Mouse (Mus musculus) heart, adult 18-20 months (tissue): Measurements from ENCODE around the gene Meis2. TPM values are rescaled to one million over a fixed set of nuclear protein-coding genes. Genes with fewer than 3 reads are reported as not detected.

Source experiments
- DNase-seq, 2 experiments: peaks; one replicate each; pipeline ENCODE4 v3.0.0; 2021 to 2022; ENCODE audit warnings: mixed read lengths in 1 of 2
- total RNA-seq, 2 experiments: library from RNA; stranded (reverse); gene quantifications; 2 replicates each; pipeline ENCODE4 v1.2.3; 2021

The Meis2 gene
- total RNA-seq, 2 experiments from 2014 or later: 19.1 to 24.3 TPM

DNA sequence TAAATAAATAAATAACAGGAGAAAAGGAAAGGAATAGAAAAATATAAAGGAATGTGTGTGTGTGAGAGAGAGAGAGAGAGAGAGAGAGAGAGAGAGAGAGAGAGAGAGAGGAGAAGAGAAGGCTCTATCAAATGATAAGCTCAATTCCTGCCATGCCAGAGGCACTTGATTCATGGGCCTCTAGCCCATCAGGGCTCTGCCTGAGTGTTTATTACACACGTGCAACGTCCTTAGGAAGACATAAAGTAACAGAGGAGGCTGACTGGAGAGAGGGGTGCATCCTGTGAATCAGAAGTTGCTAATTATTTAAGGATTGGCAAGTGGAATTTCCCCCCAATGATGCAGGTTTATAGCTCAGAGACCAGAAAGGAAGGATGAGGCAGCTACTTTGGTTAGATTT, 168.6 kb downstream of the Meis2 start:
- peak in 1 of 2 experiments; percentile 37 for DNase-seq

DNA sequence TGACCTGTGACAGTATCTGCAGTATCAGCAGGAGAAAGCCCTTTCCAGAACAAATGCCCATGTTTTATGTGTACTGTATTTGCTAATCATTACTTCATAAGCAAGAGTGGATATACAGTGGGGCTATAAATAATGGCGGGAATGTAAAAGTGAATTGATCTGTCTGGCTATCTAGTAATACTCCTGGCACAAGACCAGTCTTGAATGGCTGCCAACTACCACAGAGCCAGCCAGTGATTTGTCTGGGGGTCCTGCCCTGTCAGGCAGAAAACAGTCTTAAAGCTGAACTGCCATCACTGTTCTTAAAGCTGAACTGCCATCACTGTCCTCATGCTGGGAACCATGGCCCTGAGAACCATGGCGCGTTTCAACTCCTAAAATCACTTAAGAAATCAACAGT, 169.9 kb downstream of the Meis2 start:
- no peak for DNase-seq

GRCm38 (mm10) chr2:115895256-115895655, 170.4 kb downstream of the Meis2 start:
- DNase-seq: no peak

DNA sequence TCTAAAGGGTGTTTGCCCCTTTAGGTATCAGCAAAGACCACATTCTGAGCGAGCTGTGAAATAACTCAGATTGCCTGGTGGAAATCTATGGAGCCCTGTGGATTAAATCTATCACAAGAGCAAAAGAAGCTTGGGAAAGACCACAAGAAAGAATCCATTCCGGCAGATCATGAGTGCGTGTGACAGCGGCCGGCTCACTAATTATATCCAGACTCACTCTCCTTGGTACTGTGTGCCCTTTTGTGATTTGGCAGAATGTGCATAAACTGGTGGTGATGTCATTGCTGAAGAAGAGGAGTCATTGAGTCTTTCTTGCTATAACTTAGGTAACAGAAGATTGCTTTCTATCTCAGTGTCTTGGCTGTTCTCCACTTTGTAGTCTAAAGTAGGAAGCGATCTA, 172.5 kb downstream of the Meis2 start:
- no peak for DNase-seq

DNA sequence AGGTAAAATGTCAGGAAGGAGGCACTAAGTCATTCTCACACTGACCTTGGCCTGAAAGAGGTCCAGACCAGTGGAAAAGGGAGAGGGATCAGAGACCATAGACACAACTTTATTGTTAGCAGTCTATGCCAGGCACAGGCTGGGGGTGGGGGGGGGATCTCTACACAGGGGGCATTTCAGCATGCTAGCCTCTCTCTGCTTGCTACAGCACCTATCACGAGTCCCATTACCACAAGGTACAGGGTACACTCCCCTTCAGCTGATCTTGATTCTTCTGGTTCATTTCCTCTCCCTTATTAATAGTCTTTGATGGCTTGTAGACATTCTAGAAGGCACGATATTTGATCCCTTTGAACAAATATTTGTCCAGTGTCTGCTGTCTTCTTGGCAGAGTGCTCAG, 174.9 kb downstream of the Meis2 start:
- DNase-seq: no peak

- no peak for DNase-seq
Measured at GRCm38 (mm10) chr2:115890030-115890429, 175.6 kb downstream of the Meis2 start.

DNA sequence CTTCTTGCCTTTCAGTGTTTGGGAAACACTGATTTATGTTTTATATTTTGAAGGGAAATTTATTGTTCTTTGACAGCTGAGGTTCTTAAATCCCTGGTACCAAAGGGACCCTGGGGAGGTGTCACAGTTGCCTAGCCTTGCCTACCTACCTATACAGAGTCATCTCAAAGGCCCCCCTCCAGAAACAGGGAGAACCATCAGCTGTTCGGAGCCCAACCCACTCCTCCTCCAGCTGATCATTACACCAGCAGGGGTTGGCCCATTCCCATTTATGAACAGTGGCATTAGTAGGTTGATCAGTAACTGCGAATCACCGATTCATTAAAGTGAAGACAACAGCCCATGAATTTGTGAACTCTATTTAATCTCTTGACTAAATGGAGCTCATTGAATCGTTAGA, 176.4 kb downstream of the Meis2 start:
- no peak for DNase-seq

- DNase-seq: no peak
Measured at GRCm38 (mm10) chr2:115888336-115889077, 177.1 kb downstream of the Meis2 start.

GRCm38 (mm10) chr2:115887631-115888030, 178.0 kb downstream of the Meis2 start:
- no peak for DNase-seq

DNA sequence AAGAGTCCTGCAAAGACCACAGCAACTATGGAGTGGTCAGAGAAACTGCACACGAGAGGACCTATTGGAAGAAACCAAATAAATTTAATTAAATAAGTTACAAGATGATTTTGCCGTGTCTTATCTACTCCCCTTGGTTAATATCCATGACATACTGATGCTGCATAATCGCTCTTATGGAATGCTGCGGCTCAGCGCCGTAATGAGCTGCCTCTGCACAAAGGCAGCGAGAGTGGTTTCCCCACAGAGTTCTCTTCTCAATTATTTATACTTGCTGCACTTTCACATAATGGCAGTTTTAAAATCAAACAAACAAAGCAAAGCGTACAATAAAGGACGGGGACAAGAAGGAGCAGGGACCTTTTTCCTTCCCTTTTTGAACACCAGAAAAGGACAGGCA, 181.5 kb downstream of the Meis2 start:
- DNase-seq: no peak

GRCm38 (mm10) chr2:115883520-115883919, 182.1 kb downstream of the Meis2 start:
- DNase-seq: no peak

DNA sequence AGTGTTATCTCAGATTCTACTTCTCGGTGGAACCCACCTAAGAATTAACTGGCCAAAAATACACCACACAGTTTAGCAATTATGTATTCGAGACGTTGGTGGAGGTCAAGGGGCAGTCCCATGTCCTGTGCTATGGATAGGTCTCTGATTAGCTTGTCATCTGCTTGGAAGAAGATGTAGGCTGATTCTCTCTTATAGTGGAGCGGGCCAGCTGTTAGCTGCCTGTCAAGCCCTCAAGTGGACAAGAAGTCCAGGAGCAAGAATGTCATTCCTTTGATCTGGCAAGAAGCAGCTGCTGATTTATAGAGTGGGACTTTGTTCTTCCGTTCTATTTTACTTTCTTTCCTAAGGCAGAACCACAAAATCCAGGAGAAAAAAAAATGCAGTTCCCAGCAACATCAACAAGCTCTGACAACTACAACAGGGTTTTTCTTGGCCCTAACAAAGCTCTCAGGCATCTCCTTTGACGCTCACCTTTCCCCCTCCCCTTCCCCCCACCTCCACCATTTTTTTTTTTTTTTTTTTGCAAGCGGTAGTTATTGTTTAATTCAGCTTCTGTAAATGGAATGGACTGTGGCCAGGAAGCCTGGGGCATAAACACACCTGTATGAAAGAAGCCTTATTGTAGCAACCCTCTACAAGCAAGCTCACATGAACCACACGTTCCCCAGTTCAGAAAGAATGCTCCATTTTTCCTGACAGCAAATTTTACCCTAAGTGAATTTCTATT, 189.7 kb downstream of the Meis2 start:
- DNase-seq: no peak

DNA sequence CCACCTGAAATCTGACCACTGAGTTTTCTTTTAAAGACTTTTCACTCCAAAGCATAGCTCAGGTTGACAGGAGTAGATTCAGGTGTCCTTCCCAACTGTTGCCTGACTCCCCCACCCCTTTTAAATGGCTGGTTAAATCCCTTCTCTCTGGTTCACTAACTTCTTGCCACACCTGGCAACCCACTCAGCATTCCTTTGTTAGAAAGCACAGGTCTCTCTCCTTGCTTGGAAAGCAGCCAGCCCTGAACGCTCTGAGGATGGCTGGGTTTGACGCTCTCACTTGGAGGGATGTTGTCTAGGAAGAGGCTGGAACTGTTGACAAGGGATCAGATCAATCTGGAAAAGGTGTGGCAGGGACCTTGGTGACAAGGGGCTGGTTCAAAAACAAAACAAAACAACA, 192.8 kb downstream of the Meis2 start:
- DNase-seq: no peak

GRCm38 (mm10) chr2:115869966-115870365, 195.7 kb downstream of the Meis2 start:
- no peak for DNase-seq

GRCm38 (mm10) chr2:115860600-115861347, 204.9 kb downstream of the Meis2 start:
- peak; percentile 49 to 51 for DNase-seq

- DNase-seq: no peak
Measured at GRCm38 (mm10) chr2:115860141-115860480, 205.5 kb downstream of the Meis2 start.

GRCm38 (mm10) chr2:115859371-115860140, 206.1 kb downstream of the Meis2 start:
- DNase-seq: peak in 1 of 2 experiments; percentile 24

GRCm38 (mm10) chr2:115858927-115859326, 206.7 kb downstream of the Meis2 start:
- no peak for DNase-seq

DNA sequence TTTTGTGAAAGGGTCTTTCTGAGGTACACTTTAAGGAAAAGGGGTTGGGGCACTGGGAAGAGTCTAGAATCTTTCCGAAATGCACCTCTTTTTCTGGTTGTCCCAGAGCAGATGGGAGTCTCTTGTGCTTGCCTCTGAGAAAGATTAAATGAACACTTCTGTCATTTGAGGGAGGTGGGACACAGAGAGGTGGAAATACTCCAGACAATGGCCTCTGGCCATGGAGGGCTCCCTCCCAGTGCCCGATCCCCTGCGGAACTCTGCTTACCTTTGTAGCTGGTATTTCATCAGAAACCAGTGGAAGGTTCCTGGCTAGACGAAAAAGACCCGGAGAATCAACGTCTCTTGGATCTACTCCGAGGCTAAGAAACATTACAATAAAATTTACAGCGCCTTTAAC, 207.4 kb downstream of the Meis2 start:
- no peak for DNase-seq

DNA sequence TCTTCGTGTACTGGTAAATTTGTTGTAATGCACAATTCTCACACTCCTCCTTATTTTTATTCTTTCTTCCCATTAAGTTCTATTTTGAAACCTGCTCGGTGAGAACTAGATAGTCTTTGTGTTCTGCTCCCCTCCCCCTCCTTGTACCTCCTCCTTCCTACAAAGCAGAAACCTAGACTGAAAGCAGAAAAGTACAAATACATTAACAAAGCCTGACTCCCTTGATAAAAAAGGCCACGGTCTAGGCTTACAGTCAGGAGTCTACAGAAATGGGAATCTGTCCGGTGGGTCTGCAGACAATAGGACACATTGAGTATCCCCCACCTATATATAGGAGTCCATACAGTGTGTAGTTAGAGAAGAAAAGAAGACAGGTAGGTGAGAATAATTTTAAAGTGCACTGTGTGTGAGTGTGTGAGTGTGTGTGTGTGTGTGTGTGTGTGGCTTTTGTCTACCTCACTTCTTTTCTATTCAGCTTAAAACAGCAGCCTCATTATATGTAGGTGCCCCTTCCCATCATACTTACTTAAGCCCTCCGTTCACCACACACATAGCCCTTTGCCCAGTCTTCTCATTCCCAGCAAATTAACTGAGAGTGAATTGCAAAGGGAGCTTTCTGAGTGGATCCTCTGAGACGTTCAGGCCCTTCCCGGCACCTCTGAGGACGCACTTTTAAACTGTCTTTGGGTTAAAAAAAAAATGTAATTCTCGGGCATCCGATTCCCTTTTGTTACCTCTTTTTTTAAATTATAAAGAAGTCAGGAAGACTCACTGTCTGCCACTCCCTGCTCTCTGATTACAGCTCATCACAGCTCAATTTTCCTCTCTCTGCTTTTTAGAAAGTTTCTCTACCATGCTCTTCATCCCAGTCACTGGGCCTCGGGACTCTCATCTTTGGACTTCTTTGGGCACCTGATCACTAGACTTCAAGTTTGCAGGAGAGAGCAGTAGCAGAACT, 208.2 kb downstream of the Meis2 start:
- DNase-seq: no peak

GRCm38 (mm10) chr2:115856401-115857073, 209.1 kb downstream of the Meis2 start:
- no peak for DNase-seq
